Mouse (Mus musculus) liver, embryonic 14.5 days (tissue): ENCODE results near the gene Rbbp4. TPM values are rescaled to one million over a fixed set of nuclear protein-coding genes. Genes with fewer than 3 reads are reported as not detected.

Experiments used
- ATAC-seq: fragments of 200-750 bp; cut with Nextera tagmentation; 2 replicates; pipeline ENCODE4 v1.8.0; 2017; ENCODE audit warnings: moderate number of reproducible peaks, mild to moderate bottlenecking, moderate library complexity; ENCODE audit not compliant: insufficient read depth
- DNase-seq, 3 experiments: peaks; one replicate each; pipeline ENCODE4 v3.0.0-alpha.2; 2012 to 2013; ENCODE audit warnings: low read depth in 3 of 3, low spot score in 3 of 3
- H3K27ac ChIP-seq: fragments of 300-500 bp; sonication (generic); 2 replicates; pipeline ENCODE4 v1.5.1; 2014; ENCODE audit warnings: moderate library complexity, mild to moderate bottlenecking, control low read depth, inconsistent platforms
- H3K27me3 ChIP-seq: fragments of 300-500 bp; sonication (generic); 2 replicates; pipeline ENCODE4 v1.6.1; 2014; ENCODE audit warnings: mild to moderate bottlenecking, low read length, moderate library complexity; ENCODE audit not compliant: control insufficient read depth, insufficient read depth
- H3K36me3 ChIP-seq: fragments of 300-500 bp; sonication (generic); replicated peaks from 2 replicates; pipeline ENCODE4 v1.6.1; 2014; ENCODE audit warnings: low read depth; ENCODE audit not compliant: control insufficient read depth, insufficient read depth
- H3K4me1 ChIP-seq, 2 experiments: fragments of 200-500 bp in 1 of 2; fragments of 300-500 bp in 1 of 2; sonication (generic) in 1 of 2; replicated peaks; 2 replicates each; pipeline ENCODE4 v1.6.1; 2012 to 2014; ENCODE audit warnings: antibody characterized with exemption in 1 of 2, inconsistent platforms in 1 of 2, low read length in 1 of 2; ENCODE audit not compliant: control insufficient read depth in 2 of 2, insufficient read depth in 2 of 2
- H3K4me2 ChIP-seq: fragments of 300-500 bp; sonication (generic); 2 replicates; pipeline ENCODE4 v1.6.1; 2014; ENCODE audit warnings: low read depth, mild to moderate bottlenecking, control low read depth, moderate library complexity
- H3K4me3 ChIP-seq, 2 experiments: fragments of 200-500 bp in 1 of 2; fragments of 300-500 bp in 1 of 2; sonication (generic) in 1 of 2; 2 replicates each; pipeline ENCODE4 v1.5.1; 2012 to 2014; ENCODE audit warnings: low read depth in 2 of 2, low read length in 2 of 2, mild to moderate bottlenecking in 2 of 2, control low read depth in 1 of 2, inconsistent platforms in 1 of 2, moderate library complexity in 1 of 2; ENCODE audit not compliant: insufficient read depth in 1 of 2
- H3K9ac ChIP-seq: fragments of 300-500 bp; sonication (generic); replicated peaks from 2 replicates; pipeline ENCODE4 v1.6.1; 2014; ENCODE audit warnings: mild to moderate bottlenecking, control low read depth, moderate library complexity
- H3K9me3 ChIP-seq: fragments of 300-500 bp; sonication (generic); 2 replicates; pipeline ENCODE4 v1.6.1; 2016; ENCODE audit warnings: low read length, mixed read lengths; ENCODE audit not compliant: control insufficient read depth
- CTCF ChIP-seq: IDR thresholded peaks from 2 replicates; pipeline ENCODE4 v1.5.1; 2016; ENCODE audit warnings: antibody characterized with exemption, low read depth, control low read depth
- EP300 ChIP-seq: IDR thresholded peaks from 2 replicates; pipeline ENCODE4 v1.6.1; 2016; ENCODE audit warnings: antibody characterized with exemption, low read depth
- WGBS: fragments of 180-500 bp; shearing (Covaris S2); extraction: QIAGEN DNeasy Blood & Tissue Kit; methylation state at CpG from one replicate; pipeline ENCODE4 v1.1.7; 2014; ENCODE audit not compliant: insufficient replicate concordance; 5-methylcytosine and 5-hydroxymethylcytosine counted together
- polyA plus RNA-seq, 2 experiments: library from polyadenylated mRNA; depleted of rRNA in 1 of 2; stranded (reverse) in 1 of 2; unstranded in 1 of 2; fragments of >200 nt; fragmentation: Nextera tagmentation in 1 of 2; extraction: Ambion mirVana in 1 of 2; gene quantifications; 2 replicates each; pipeline versions ENCODE4 v1.2.1 to v1.2.3; 2012 to 2014

Rbbp4 gene
- polyA plus RNA-seq, 2 experiments, result 60.8 to 241 TPM

- DNase-seq, result no peak
- TF ChIP-seq CTCF (no peak), EP300 (no peak)
- Histone ChIP-seq H3K9me3 (no peaks in the 10 kb centered on the region), H3K36me3 (no peaks in the 10 kb centered on the region), H3K4me1 (no peaks in the 10 kb centered on the region), H3K4me2 (no peak overlapping the region), H3K27me3 (no peaks in the 10 kb centered on the region), H3K27ac (no peak overlapping the region), H3K9ac (no peak overlapping the region), H3K4me3 (no peak overlapping the region)
- WGBS, result 64% methylated on average over 15 of the region's 15 CpGs
- no peak for ATAC-seq
Observed at GRCm38 (mm10) chr4:129354236-129354635, 19.1 kb upstream of the Rbbp4 start.

GRCm38 (mm10) chr4:129353176-129353575 lies 18.0 kb upstream of the Rbbp4 start:
- ATAC-seq (no peak), DNase-seq (no peak)
- H3K4me1 ChIP-seq, result no peaks in the 10 kb centered on the region
- no peaks in the 10 kb centered on the region for H3K9me3 ChIP-seq
- TF ChIP-seq EP300 (no peak), CTCF (no peak)
- H3K36me3 ChIP-seq, result no peaks in the 10 kb centered on the region
- H3K27ac ChIP-seq, result no peak overlapping the region
- H3K4me2 ChIP-seq, result no peak overlapping the region
- WGBS, result 79% methylated on average over 12 of the region's 12 CpGs
- no peak overlapping the region for H3K4me3 ChIP-seq
- no peaks in the 10 kb centered on the region for H3K27me3 ChIP-seq
- no peak overlapping the region for H3K9ac ChIP-seq

GRCm38 (mm10) chr4:129351111-129351510 lies 15.9 kb upstream of the Rbbp4 start:
- no peaks in the 10 kb centered on the region for H3K9me3 ChIP-seq
- no peak; the same call in 1 of the 2 replicates for ATAC-seq
- H3K27me3 ChIP-seq, result no peaks in the 10 kb centered on the region
- H3K4me1 ChIP-seq, result no peaks in the 10 kb centered on the region
- H3K36me3 ChIP-seq, result peaks cover 2% of the 10 kb centered on the region; the same call in 1 of the 2 replicates
- H3K4me2 ChIP-seq, result no peak overlapping the region
- no peak overlapping the region for H3K4me3 ChIP-seq
- no peak overlapping the region for H3K27ac ChIP-seq
- WGBS, result 60% methylated on average over 6 of the region's 6 CpGs
- TF ChIP-seq EP300 (no peak), CTCF (no peak)
- no peak overlapping the region for H3K9ac ChIP-seq
- DNase-seq, result no peak

GRCm38 (mm10) chr4:129350644-129351043 lies 15.5 kb upstream of the Rbbp4 start:
- TF ChIP-seq EP300 (no peak), CTCF (peak; percentile 97)
- 0% methylated on average over 1 of the region's 1 CpGs for whole genome bisulfite sequencing
- Histone ChIP-seq H3K36me3 (peaks cover 2% of the 10 kb centered on the region; the same call in 1 of the 2 replicates), H3K27ac (no peak overlapping the region), H3K4me1 (no peaks in the 10 kb centered on the region), H3K9me3 (no peaks in the 10 kb centered on the region), H3K4me2 (no peak overlapping the region), H3K4me3 (no peak overlapping the region), H3K9ac (no peak overlapping the region), H3K27me3 (no peaks in the 10 kb centered on the region)
- DNase-seq (peak; percentile 40 to 58 (median 53)), ATAC-seq (peak; percentile 65)

GRCm38 (mm10) chr4:129346481-129347154 lies 11.4 kb upstream of the Rbbp4 start:
- Histone ChIP-seq H3K27me3 (no peaks in the 10 kb centered on the region), H3K9me3 (no peaks in the 10 kb centered on the region), H3K4me2 (no peak overlapping the region), H3K27ac (no peak overlapping the region), H3K4me1 (no peaks in the 10 kb centered on the region), H3K4me3 (no peak overlapping the region), H3K9ac (no peak overlapping the region), H3K36me3 (peaks cover 19% of the 10 kb centered on the region)
- DNase-seq, result no peak
- TF ChIP-seq CTCF, result no peak
- TF ChIP-seq EP300, result no peak
- no peak for ATAC-seq
- WGBS, result 87% methylated on average over 15 of the region's 15 CpGs
